Mouse (Mus musculus): Measurements from ENCODE around the gene Sirt2.

DNA sequence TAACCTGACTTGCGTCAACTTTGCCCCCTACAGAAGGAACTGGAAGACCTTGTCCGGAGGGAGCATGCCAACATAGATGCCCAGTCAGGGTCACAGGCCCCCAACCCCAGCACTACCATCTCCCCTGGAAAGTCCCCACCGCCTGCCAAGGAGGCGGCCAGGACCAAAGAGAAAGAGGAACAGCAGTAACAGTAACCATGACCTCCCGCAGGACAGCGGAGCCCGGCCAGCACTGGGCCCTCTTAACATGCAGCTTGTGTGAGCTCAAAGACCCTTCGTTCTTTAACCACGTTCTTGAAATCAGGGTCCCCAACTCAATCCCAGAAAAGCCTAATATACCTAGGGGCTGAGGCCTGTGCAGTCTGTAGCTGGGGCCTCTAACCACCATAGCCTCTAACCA lies 21.3 kb downstream of the Sirt2 start:
- TF ChIP-seq TAL1 (IDR thresholded peaks at IDR 0.05; ENCODE audit: low read length) (no peak), GATA1 (IDR thresholded peaks at IDR 0.05; ENCODE audit: low read length) (no peak)

All from erythroblast, embryonic 14.5 days (primary cell).